Mouse (Mus musculus): Measurements from ENCODE around the gene Trak2. TPM values are rescaled to one million over a fixed set of nuclear protein-coding genes. Genes with fewer than 3 reads are reported as not detected.
"Not testable (repeated sequence)": the region's sequence is repeated elsewhere in the genome, so short reads cannot be mapped to it uniquely, and the experiment has no call there.

The Trak2 gene
- total RNA-seq, 2 experiments from 2014 or later: 1,139 to 1,593 TPM

DNA sequence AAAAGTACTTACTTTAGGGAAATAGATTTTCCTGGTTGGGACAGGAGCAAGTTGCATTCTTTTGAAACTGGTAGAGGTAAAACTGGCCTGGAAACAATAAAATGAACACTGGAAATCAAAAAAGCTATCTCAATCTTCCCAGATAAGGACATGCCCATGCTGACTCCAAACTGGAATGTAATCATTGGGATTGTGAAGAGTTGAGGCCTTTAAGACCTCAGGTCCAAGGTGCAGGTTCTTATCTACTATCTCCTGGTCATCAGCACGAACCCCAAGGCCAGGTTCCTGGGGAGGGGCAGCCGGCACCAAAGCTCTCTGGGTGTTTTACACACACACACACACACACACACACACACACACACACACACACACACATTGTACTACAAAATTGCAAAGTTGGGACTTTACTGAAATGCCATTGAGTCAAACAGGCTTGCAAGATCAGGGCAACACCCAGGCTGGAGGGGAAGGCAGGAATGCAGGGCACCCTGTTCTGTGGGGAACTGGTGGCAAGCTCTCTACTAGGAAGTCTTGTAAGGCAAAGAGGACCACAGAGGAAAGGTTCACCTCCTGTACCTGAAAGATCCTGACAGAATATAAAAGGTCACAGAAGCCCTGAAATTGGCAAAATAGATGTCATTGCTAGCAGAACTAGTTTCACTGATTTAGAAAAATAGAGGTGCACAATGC, 81.6 kb downstream of the Trak2 start:
- not testable (repeated sequence) for ATAC-seq (replicated peaks; ENCODE audit: low FRiP score, poor library complexity, severe bottlenecking)

DNA sequence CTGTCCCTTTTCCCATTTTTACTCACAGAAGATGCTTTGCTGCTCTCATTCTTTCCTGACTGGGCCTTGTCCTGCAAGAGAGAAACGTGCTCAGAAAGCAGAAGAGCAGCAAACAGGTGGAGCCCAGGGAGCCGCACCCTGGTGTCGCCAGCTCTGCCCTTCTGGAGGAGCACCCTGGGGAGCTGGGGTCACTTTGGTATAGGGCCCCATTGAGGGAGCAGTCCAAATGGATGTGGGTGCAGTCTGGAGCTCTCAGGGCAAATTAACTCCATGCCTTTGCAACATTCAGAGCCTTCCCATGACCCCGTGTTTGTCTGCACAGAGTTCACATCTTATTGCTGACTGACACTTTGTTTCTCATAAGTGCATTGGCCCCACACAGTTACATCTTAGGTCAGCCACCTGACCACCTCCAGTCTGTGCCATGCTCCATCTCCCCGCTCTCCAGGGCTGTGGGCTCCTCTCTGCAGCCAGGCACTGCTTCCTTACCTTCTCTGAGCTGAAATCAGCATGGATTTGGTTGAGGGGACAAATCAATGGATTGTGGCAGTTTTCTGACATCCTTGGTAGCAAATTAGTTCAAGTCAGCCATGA, 82.4 kb downstream of the Trak2 start:
- not testable (repeated sequence) for ATAC-seq (replicated peaks; ENCODE audit: low FRiP score, poor library complexity, severe bottlenecking)

DNA sequence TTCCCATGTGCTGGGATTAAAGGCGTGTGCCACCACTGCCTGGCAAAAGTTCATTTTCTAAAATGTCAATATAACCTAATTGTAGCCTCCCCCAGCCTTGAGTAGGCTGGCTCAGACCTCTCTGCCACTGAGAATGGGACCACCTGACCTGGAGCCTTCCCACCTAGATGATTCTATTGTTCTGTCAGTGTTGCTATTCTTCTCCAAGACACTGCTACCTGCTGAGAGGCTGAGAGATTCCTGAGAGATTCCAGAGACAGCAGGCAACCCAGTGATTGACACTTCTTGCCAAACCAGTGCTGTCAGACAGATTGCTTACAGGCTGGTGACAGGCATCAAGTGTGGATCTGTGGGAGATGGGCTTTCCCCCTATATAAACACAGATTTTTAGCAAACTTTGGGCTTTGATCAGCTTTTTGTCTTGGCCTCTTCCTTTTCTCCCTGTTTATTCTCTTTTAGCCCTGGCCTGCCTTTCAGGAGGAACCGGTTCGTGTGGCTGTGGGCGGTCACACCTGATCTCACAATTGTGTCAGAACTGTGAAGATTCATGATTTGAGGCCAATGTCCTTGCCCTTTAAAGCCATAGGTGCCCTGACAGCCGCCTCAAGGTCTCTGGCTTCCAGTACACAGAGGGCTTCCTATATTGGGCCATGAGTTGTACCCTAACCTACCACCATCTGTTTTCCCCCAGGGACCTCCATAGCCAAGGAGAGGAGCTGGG, 83.2 kb downstream of the Trak2 start:
- no peak for ATAC-seq (replicated peaks; ENCODE audit: low FRiP score, poor library complexity, severe bottlenecking)

DNA sequence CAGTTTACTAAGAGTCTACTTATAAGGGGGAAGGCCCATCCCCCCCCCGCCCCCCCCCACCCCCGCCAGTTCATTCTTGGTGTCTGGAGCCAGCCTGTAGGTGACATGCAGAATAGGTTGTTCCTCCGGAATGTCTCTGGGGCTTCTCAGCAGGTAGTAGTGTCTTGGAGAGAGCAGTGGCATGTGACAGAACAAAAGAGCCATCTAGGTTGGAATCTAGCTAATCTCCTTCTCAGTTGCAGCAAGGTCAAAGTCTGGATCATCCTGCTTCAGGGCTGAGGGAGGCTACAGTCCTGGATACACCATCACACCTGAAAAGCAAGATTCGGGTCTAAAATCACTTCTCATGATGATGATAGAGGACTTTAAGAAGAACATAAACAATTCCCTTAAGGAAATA, 87.6 kb downstream of the Trak2 start:
- no peak for ATAC-seq (replicated peaks; ENCODE audit: low FRiP score, poor library complexity, severe bottlenecking)

DNA sequence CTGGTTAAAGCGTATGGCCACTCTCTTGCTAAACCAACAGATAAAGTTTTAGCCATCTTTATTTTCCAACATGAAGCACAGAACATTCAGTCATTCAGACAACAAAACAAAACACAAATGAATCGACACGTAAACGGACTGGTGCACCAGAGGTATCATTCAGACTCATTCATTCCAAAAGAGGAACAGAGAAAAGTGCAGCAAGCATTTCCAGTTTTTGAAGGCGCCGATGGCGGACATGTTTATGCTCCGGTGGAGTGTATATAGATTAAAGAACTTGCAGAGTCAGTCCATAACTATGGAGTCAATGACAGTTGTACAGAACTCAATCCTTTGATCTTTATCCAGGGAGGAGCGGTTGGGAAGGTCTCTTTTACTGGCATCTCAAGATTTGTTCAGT, 90.0 kb downstream of the Trak2 start:
- ATAC-seq (replicated peaks; ENCODE audit: low FRiP score, poor library complexity, severe bottlenecking): not testable (repeated sequence)

DNA sequence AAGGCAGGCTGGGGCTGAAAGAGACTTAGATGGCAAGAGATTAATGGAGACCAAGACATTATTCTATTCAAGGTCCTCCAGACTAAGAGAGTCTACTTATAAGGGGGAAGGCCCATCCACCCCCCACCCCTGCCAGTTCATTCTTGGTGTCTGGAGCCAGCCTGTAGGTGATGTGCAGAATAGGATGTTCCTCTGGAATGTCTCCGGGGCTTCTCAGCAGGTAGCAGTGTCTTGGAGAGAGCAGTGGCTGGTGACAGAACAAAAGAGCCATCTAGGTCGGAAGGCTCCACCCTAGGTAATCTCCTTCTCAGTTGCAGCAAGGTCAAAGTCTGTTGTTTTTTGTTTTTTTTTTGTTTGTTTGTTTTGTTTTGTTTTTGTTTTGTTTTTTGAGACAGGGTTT, 93.9 kb downstream of the Trak2 start:
- not testable (repeated sequence) for ATAC-seq (replicated peaks; ENCODE audit: low FRiP score, poor library complexity, severe bottlenecking)

DNA sequence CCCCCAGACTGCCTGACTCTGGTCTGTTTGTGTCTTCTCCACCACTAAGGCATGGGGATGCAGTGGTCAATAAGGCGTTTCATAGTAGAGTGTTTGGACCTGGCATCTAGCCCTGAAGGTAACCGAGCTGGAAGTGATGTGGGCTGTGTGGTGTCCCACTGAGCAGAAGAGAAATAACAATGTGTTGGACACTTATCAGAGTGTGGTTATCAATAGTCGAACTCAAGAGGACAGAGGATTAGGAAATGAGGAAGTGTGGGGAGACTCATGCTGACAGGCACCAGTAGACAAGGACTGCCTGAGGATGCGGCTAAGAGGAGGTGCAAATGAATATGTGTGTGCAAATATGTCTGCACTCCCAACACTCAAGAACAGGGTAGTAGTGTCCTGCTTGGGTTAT, 96.7 kb downstream of the Trak2 start:
- ATAC-seq (replicated peaks; ENCODE audit: low FRiP score, poor library complexity, severe bottlenecking): not testable (repeated sequence)

DNA sequence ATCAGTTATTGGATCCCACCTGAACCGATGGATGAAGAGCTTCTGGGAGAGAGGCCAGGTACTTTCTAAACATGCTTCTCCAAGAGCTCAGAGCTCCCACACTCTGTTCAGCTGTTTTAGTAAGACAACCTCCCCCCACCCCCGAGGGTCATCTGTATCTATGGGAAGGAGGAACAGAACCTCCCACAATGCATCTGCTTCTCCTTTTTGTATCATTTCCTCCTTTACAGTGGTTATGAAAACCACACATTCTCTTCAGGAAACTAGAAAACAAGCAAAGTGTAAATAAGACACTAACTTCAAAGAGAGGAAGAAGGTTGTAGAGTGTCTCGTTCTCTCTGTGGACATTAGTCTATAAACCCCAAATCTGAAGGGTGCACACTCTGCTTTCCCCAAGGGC, 112.6 kb downstream of the Trak2 start:
- not testable (repeated sequence) for ATAC-seq (replicated peaks; ENCODE audit: low FRiP score, poor library complexity, severe bottlenecking)

DNA sequence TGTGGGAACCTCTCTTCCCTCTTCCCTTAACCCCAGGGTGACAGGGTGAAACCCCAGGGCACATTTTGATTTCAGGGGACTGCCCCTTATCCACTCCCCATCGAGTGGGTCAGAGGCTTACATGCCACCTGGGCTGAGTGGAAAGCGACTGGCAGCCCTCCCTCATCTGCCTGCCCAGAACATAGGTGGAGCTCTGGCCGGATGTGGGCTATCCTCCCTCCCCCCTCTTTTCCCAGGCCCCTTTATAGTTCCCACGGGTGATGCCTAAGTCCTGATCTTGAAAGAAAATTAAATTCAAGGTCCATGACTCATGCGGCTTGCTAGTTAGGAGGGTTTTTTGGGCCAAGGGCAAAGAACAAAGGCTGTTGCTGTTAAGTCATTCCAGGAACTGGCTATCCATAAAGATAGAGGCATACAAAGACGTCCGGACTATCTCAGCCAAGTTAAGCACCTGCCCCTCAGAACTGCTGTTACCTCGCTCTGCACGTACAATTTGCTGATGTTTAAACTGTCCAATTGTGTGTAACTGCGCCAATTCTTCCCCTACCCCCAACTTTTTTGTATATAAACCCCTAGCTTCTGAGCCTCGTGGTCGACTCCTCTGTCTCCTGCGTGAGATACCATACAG, 113.4 kb downstream of the Trak2 start:
- ATAC-seq (replicated peaks; ENCODE audit: low FRiP score, poor library complexity, severe bottlenecking): not testable (repeated sequence)

DNA sequence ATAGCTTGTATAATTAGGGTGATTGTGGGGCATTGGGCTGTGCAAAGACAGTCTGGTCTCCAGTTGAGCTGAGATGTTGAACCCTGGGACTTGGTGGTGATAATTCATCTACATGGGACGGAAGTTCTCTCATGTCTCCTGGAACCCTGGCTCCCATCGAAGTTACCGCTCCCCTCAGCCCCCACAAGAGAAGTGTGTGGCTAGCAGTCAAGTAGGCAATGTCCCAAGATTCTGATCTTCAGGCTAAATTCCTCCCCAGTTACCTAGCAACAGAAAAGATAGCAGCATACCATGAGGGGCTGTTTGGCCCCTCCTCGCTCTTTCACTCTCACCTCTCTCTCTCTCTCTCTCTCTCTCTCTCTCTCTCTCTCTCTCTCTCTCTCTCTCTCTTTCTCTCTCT, 114.1 kb downstream of the Trak2 start:
- not testable (repeated sequence) for ATAC-seq (replicated peaks; ENCODE audit: low FRiP score, poor library complexity, severe bottlenecking)

DNA sequence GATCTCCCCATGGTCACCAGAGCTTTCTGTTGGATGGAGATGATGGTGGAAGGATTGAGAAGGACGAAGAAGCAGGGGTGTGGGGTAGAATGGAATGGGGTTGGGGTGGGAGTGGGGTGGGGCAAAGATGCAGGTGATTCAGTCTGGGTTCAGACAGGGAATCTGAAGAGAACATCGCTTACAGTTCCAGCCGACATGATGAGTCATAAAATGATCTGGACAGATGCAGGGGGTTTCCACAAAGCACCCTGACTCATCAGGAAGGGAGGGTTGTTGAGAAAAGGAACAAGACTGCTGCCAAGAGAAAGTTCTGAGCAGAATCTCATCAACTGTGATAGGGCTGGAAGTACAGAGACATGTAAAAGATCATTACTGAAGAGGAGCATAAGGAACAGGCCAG, 116.4 kb downstream of the Trak2 start:
- not testable (repeated sequence) for ATAC-seq (replicated peaks; ENCODE audit: low FRiP score, poor library complexity, severe bottlenecking)

Other genes with a start within 250 kb of the Trak2 start
- 23.6 and 36.9 TPM in 2 replicates for gene Casp8, start 178.1 kb downstream of the Trak2 start, total RNA-seq (2015; ENCODE audit: low replicate concordance)
- gene Casp8, start 178.1 kb downstream of the Trak2 start, total RNA-seq (2017; ENCODE audit: low replicate concordance): 15.7 and 20.4 TPM in 2 replicates
- gene Stradb, start 92 bp upstream of the Trak2 start, total RNA-seq (2015; ENCODE audit: low replicate concordance): 256 and 272 TPM in 2 replicates
- gene Stradb, start 92 bp upstream of the Trak2 start, total RNA-seq (2017; ENCODE audit: low replicate concordance): 236 and 255 TPM in 2 replicates
- not detected in 2 replicates for gene C2cd6, start 121.5 kb upstream of the Trak2 start, total RNA-seq (2015; ENCODE audit: low replicate concordance)
- not detected in 2 replicates for gene C2cd6, start 121.5 kb upstream of the Trak2 start, total RNA-seq (2017; ENCODE audit: low replicate concordance)
- 3.3 and 10.6 TPM in 2 replicates for gene Tmem237, start 147.0 kb upstream of the Trak2 start, total RNA-seq (2015; ENCODE audit: low replicate concordance)
- 1.4 and 1.5 TPM in 2 replicates for gene Tmem237, start 147.0 kb upstream of the Trak2 start, total RNA-seq (2017; ENCODE audit: low replicate concordance)
- gene Mpp4, start 190.0 kb upstream of the Trak2 start, total RNA-seq (2015; ENCODE audit: low replicate concordance): 0.84 and 1.9 TPM in 2 replicates
- gene Mpp4, start 190.0 kb upstream of the Trak2 start, total RNA-seq (2017; ENCODE audit: low replicate concordance): 0.56 and 0.85 TPM in 2 replicates

Measured in erythroblast, adult 5-6 weeks (primary cell).